Comparison of ENCODE assay signal across 25 mouse cellular contexts in the genomic region with DNA sequence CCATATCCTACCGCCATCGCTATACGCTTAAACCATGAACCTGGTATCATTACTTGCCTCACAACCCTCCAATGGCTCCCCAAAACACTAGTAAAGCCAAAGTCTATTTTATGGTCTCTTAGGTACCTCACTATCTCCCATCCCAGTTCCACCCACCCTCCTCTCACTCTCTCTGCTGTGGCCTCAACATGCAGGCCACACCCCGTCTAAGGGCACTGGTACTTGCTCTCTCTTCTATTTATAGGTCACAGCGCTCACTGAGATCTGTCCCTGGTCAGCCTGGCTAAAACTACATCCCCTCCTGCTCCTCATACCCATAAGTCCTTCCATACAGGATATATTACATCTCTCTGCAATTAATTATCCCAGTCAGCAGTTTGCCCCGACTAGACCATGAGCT. TPM values are rescaled to one million over a fixed set of nuclear protein-coding genes. Genes with fewer than 3 reads are reported as not detected.
DNase-seq lines count a peak whose midpoint lies in the region; ATAC-seq lines count a peak whose summit lies in the region.
"Had no signal": no experiment of that assay in that cellular context is flagged by ENCODE, and none has a peak within 500 bp of the region (broad histone marks: within the 10 kb centered on the region; RNA-seq: fewer than 3 reads in every experiment).

No protein-coding gene starts in this region.

- H3K36me3 ChIP-seq in erythroblast, embryonic 14.5 days (ENCODE audit: control insufficient read depth) = peaks cover 3% of the 10 kb centered on the region
- H3K36me3 ChIP-seq in heart, embryonic 15.5 days = no peaks in the 10 kb centered on the region
- no peaks in the 10 kb centered on the region for H3K36me3 ChIP-seq in liver, embryonic 16.5 days (ENCODE audit: control insufficient read depth, insufficient read depth)
- H3K36me3 ChIP-seq: embryonic facial prominence, embryonic 10.5 days; forebrain, embryonic 12.5 days; lung, embryonic 15.5 days had no signal

- intact Hi-C loops in heart, postnatal 10 days (cut with DNase I) = no loop called here

- H3K4me2 ChIP-seq in heart, embryonic 15.5 days = no peak overlapping the region
- no peak overlapping the region for H3K4me2 ChIP-seq in liver, embryonic 16.5 days (ENCODE audit: low read depth, low read length)
- H3K4me2 ChIP-seq: forebrain, embryonic 12.5 days; hindbrain, embryonic 14.5 days; lung, embryonic 15.5 days; midbrain, embryonic 11.5 days had no signal

- no peak for DNase-seq in heart, postnatal 10 days
- DNase-seq in urinary bladder, adult 2 months (ENCODE audit: low spot score) = no peak
- DNase-seq in cerebellum, adult 9-11 months = no peak
- DNase-seq: adrenal gland, adult 8-10 months; cerebellum, adult 8-10 months; gastrocnemius, postnatal 25 days; kidney, adult 18-20 months; thymus, adult 2 months; thymus, postnatal 4 days had no signal

- ATAC-seq in erythroblast, adult 5-6 weeks (replicated peaks; ENCODE audit: low FRiP score, poor library complexity, severe bottlenecking) = no peak
- ATAC-seq in heart, embryonic 15.5 days (replicated peaks; ENCODE audit: insufficient number of reproducible peaks, insufficient read depth, low FRiP score, low read depth) = peak; percentile 56; the same call in 1 of the 2 replicates
- 0 out of 2 replicates have a peak, but pooled peaks have one; percentile 42 for ATAC-seq in common myeloid progenitor, adult 5-6 weeks (replicated peaks; ENCODE audit: low read depth, poor library complexity, severe bottlenecking)
- peak; percentile 60 for ATAC-seq in liver, embryonic 16.5 days (ENCODE audit: low read depth)
- ATAC-seq: activated CD4-positive, CD25-positive, alpha-beta regulatory T cell, adult 4 months; inflammation-experienced regulatory T-cells, adult 6 months had no signal

- peak overlapping the region; percentile 36 for H3K4me3 ChIP-seq in erythroblast, embryonic 14.5 days (replicated peaks)
- no peak overlapping the region for H3K4me3 ChIP-seq in heart, embryonic 15.5 days
- no peak overlapping the region for H3K4me3 ChIP-seq in liver, embryonic 16.5 days (ENCODE audit: low read depth, low read length)
- H3K4me3 ChIP-seq: embryonic facial prominence, embryonic 10.5 days; forebrain, embryonic 12.5 days; left cerebral cortex, adult 2 months; lung, embryonic 15.5 days had no signal

- no peak overlapping the region for H3K9ac ChIP-seq in heart, embryonic 15.5 days
- no peak overlapping the region for H3K9ac ChIP-seq in liver, embryonic 16.5 days (ENCODE audit: low read depth, low read length)
- H3K9ac ChIP-seq: forebrain, embryonic 12.5 days; hindbrain, embryonic 14.5 days; lung, embryonic 15.5 days had no signal

- no peaks in the 10 kb centered on the region for H3K9me3 ChIP-seq in erythroblast, embryonic 14.5 days (ENCODE audit: control insufficient read depth, low read length)
- no peaks in the 10 kb centered on the region for H3K9me3 ChIP-seq in heart, embryonic 15.5 days (replicated peaks)
- H3K9me3 ChIP-seq in liver, embryonic 16.5 days (replicated peaks; ENCODE audit: control insufficient read depth, low read length) = no peaks in the 10 kb centered on the region
- H3K9me3 ChIP-seq: embryonic facial prominence, embryonic 10.5 days; forebrain, embryonic 12.5 days; lung, embryonic 15.5 days had no signal

- peak overlapping the region; percentile 15; the same call in 1 of the 2 replicates for H3K27ac ChIP-seq in heart, embryonic 15.5 days
- no peak overlapping the region for H3K27ac ChIP-seq in liver, embryonic 16.5 days (ENCODE audit: low read length)
- H3K27ac ChIP-seq: embryonic facial prominence, embryonic 10.5 days; forebrain, embryonic 12.5 days; hindbrain, embryonic 14.5 days; kidney, postnatal 0 days; left cerebral cortex, adult 2 months; lung, embryonic 15.5 days; macrophage; stomach, postnatal 0 days had no signal

- WGBS in heart, embryonic 15.5 days = 56% methylated on average over 6 of the region's 6 CpGs
- WGBS in liver, embryonic 16.5 days (ENCODE audit: insufficient replicate concordance) = 50% methylated on average over 6 of the region's 6 CpGs

- peaks cover 81% of the 10 kb centered on the region for H3K4me1 ChIP-seq in erythroblast, embryonic 14.5 days (ENCODE audit: control insufficient read depth)
- peaks cover 27% of the 10 kb centered on the region for H3K4me1 ChIP-seq in heart, embryonic 15.5 days (replicated peaks)
- peaks cover 29% of the 10 kb centered on the region for H3K4me1 ChIP-seq in liver, embryonic 16.5 days (ENCODE audit: control insufficient read depth, low read depth, low read length)

- no peaks in the 10 kb centered on the region for H3K27me3 ChIP-seq in erythroblast, embryonic 14.5 days (ENCODE audit: control insufficient read depth)
- H3K27me3 ChIP-seq in heart, embryonic 15.5 days = no peaks in the 10 kb centered on the region
- no peaks in the 10 kb centered on the region for H3K27me3 ChIP-seq in liver, embryonic 16.5 days (ENCODE audit: control insufficient read depth, insufficient read depth, low read depth, low read length)
- H3K27me3 ChIP-seq: forebrain, embryonic 12.5 days; lung, embryonic 15.5 days had no signal

RNA-seq across cellular contexts. Expression of a gene that starts 16.1 kb away (rescaled TPM):
- 0.77 and 0.90 TPM in 2 replicates for polyA plus RNA-seq in erythroblast, embryonic 14.5 days (2012)
- total RNA-seq in erythroblast, adult 5-6 weeks (2015; ENCODE audit: low replicate concordance) = 1.3 and 2.1 TPM in 2 replicates
- total RNA-seq in erythroblast, adult 5-6 weeks (2017; ENCODE audit: low replicate concordance) = 0.09 and 2.5 TPM in 2 replicates
- polyA plus RNA-seq in heart, embryonic 15.5 days (2015; fragmentation: Nextera tagmentation; extraction: Ambion mirVana) = 7.1 and 9.0 TPM in 2 replicates
- total RNA-seq in heart, postnatal 10 days (2021) = 10 to 100 TPM; 24.4 to 26.3 TPM
- 7.8 and 8.7 TPM in 2 replicates for total RNA-seq in common myeloid progenitor, adult 5-6 weeks (2017)
- 4.3 and 5.2 TPM in 2 replicates for polyA plus RNA-seq in liver, embryonic 16.5 days (2015; fragmentation: Nextera tagmentation; extraction: Ambion mirVana)
- 25.0 and 26.8 TPM in 2 replicates for polyA plus RNA-seq in urinary bladder, adult 2 months (2012; rRNA removed)
